Mouse (Mus musculus) heart, embryonic 14.5 days (tissue): ENCODE results near the gene Acod1. TPM values are rescaled to one million over a fixed set of nuclear protein-coding genes. Genes with fewer than 3 reads are reported as not detected.

Experiments
- ATAC-seq: fragments of 200-750 bp; cut with Nextera tagmentation; 2 replicates; pipeline ENCODE4 v1.8.0; 2017; ENCODE audit warnings: low read depth, moderate TSS enrichment; ENCODE audit not compliant: insufficient number of reproducible peaks, insufficient read depth, low FRiP score
- H3K27ac ChIP-seq, 2 experiments: fragments of 200-500 bp in 1 of 2; fragments of 300-500 bp in 1 of 2; sonication (generic) in 1 of 2; replicated peaks in 1 of 2; 2 replicates each; pipeline ENCODE4 v1.5.1; 2012 to 2014; ENCODE audit warnings: low read depth in 2 of 2, low read length in 2 of 2, control low read depth in 1 of 2, mild to moderate bottlenecking in 1 of 2, mixed read lengths in 1 of 2; ENCODE audit not compliant: control insufficient read depth in 1 of 2, insufficient read depth in 1 of 2
- H3K27me3 ChIP-seq: fragments of 300-500 bp; sonication (generic); 2 replicates; pipeline ENCODE4 v1.6.1; 2014; ENCODE audit warnings: mild to moderate bottlenecking, low read length, control low read depth; ENCODE audit not compliant: control insufficient read depth, insufficient read depth
- H3K36me3 ChIP-seq: fragments of 300-500 bp; sonication (generic); 2 replicates; pipeline ENCODE4 v1.6.1; 2014; ENCODE audit warnings: mild to moderate bottlenecking, control low read depth, low read length, mixed read lengths; ENCODE audit not compliant: control insufficient read depth, insufficient read depth
- H3K4me1 ChIP-seq, 2 experiments: fragments of 200-500 bp in 1 of 2; fragments of 300-500 bp in 1 of 2; sonication (generic) in 1 of 2; 2 replicates each; pipeline ENCODE4 v1.6.1; 2012 to 2014; ENCODE audit warnings: low read length in 2 of 2, control low read depth in 1 of 2, mixed read lengths in 1 of 2; ENCODE audit not compliant: control insufficient read depth in 2 of 2, insufficient read depth in 2 of 2
- H3K4me2 ChIP-seq: fragments of 300-500 bp; sonication (generic); 2 replicates; pipeline ENCODE4 v1.6.1; 2014; ENCODE audit warnings: mild to moderate bottlenecking, low read length
- H3K4me3 ChIP-seq, 2 experiments: fragments of 200-500 bp in 1 of 2; fragments of 300-500 bp in 1 of 2; sonication (generic) in 1 of 2; 2 replicates each; pipeline ENCODE4 v1.5.1; 2012 to 2014; ENCODE audit warnings: low read length in 2 of 2, mild to moderate bottlenecking in 2 of 2, control low read depth in 1 of 2, low read depth in 1 of 2, moderate library complexity in 1 of 2; ENCODE audit not compliant: control insufficient read depth in 1 of 2, insufficient read depth in 1 of 2
- H3K9ac ChIP-seq: fragments of 300-500 bp; sonication (generic); 2 replicates; pipeline ENCODE4 v1.6.1; 2014; ENCODE audit warnings: mild to moderate bottlenecking, low read length
- H3K9me3 ChIP-seq: fragments of 300-500 bp; sonication (generic); 2 replicates; pipeline ENCODE4 v1.6.1; 2016; ENCODE audit warnings: low read length, control low read depth; ENCODE audit not compliant: control insufficient read depth
- WGBS: fragments of 180-500 bp; shearing (Covaris S2); extraction: QIAGEN DNeasy Blood & Tissue Kit; methylation state at CpG from one replicate; pipeline ENCODE4 v1.1.7; 2014; 5-methylcytosine and 5-hydroxymethylcytosine counted together
- polyA plus RNA-seq: library from polyadenylated mRNA; unstranded; fragments of >200 nt; fragmentation: Nextera tagmentation; extraction: Ambion mirVana; gene quantifications from 2 replicates; pipeline ENCODE4 v1.2.1, GENCODE M21; 2014

Gene Acod1
- polyA plus RNA-seq, 1 experiment from 2014 or later = not detected

GRCm38 (mm10) chr14:103059495-103059894, 12.7 kb downstream of the Acod1 start:
- no peaks in the 10 kb centered on the region for H3K36me3 ChIP-seq
- no peaks in the 10 kb centered on the region for H3K9me3 ChIP-seq
- ATAC-seq = no peak
- no peak overlapping the region for H3K4me2 ChIP-seq
- no peaks in the 10 kb centered on the region for H3K4me1 ChIP-seq
- 83% methylated on average over 10 of the region's 10 CpGs for WGBS
- H3K27ac ChIP-seq = no peak overlapping the region
- no peak overlapping the region for H3K4me3 ChIP-seq
- no peaks in the 10 kb centered on the region for H3K27me3 ChIP-seq
- H3K9ac ChIP-seq = no peak overlapping the region

DNA sequence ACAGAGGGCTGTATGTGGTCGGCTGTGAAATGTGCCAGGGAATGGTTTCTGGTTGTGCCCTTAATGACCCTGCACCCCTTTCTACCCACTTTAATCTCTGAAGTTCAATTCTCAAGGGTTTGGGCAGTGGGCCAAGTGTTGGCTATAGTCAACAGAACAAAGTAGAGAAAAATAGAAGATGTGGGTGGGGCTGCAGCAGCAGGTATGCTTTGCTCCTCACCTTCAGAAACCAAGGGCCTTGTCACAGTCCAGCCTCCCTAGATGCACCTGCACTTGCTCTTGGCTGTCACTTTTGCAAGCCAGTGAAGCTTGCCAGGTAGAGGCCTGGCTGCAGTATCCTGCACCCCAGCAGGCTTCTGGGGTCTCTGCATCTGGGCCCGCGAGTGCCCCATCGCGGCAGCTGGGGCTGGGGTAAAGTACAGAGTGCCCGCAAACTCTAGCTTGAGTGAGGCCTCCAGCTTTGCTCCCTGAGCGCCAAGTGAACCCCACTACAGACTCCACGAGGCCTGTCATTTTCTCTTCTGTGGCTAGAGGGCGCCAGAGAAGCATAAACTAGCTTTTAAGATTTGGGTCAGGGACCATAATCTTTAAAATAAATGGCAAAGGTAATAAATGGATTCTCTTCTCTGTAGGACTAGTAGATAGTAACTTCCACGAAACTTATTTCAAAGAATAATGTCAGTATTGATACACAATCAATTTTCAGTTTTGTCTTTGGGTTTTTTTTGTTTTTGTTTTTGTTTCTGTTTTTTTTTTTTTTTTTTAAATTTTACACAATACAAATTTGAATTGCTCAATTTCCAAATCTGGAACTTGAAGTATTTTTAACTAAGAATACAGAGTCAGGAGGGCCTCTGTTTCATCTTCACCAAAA, 18.8 kb downstream of the Acod1 start:
- no peaks in the 10 kb centered on the region for H3K36me3 ChIP-seq
- no peak overlapping the region for H3K27ac ChIP-seq
- peaks cover 3 to 12% of the 10 kb centered on the region in 2 experiments; a peak in 3 of 4 replicates for H3K4me1 ChIP-seq
- WGBS = 5% methylated on average over 10 of the region's 10 CpGs
- no peaks in the 10 kb centered on the region for H3K9me3 ChIP-seq
- H3K4me3 ChIP-seq = no peak overlapping the region
- H3K9ac ChIP-seq = no peak overlapping the region
- no peak for ATAC-seq
- H3K4me2 ChIP-seq = peak overlapping the region; percentile 42; the same call in 1 of the 2 replicates
- no peaks in the 10 kb centered on the region for H3K27me3 ChIP-seq

DNA sequence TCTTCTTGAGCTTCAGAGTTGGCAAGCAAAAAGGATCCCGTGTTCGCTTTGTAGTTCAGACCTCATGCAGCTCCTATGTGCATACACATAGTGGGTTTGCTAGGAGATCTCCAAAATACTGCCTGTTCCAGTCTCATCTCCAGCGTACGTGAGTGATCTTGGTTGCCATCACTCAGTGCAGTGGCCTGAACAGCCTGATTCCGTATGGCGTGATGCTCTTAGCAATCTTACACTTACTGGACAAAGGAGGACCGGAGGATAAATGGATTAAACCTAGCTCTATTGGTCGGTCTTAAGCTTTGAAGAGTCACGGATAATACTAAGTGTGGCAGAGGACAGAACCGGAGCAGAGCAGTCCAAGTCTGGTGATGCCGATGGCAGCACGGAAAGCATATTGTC, 22.7 kb downstream of the Acod1 start:
- Histone ChIP-seq H3K36me3 (peaks cover 24% of the 10 kb centered on the region), H3K9me3 (no peaks in the 10 kb centered on the region), H3K4me1 (peaks cover 3 to 12% of the 10 kb centered on the region in 2 experiments; a peak in 3 of 4 replicates), H3K9ac (peak overlapping the region; percentile 79), H3K4me2 (peak overlapping the region; percentile 97), H3K27ac (peak overlapping the region; percentile 84 to 88), H3K4me3 (peak overlapping the region; percentile 62 to 78), H3K27me3 (no peaks in the 10 kb centered on the region)
- ATAC-seq = no peak; the same call in 1 of the 2 replicates
- WGBS = 13% methylated on average over 12 of the region's 12 CpGs

GRCm38 (mm10) chr14:103069864-103070611, 23.3 kb downstream of the Acod1 start, which contains the start of gene Cln5:
TSS of gene Cln5 (plus strand) at chr14:103070216.
- Histone ChIP-seq H3K4me2 (peak within 1 kb of the TSS; percentile 97), H3K4me1 (peaks cover 3 to 11% of the 10 kb centered on the region in 2 experiments; a peak in 3 of 4 replicates), H3K27ac (peak within 1 kb of the TSS; percentile 84 to 88), H3K4me3 (peak within 1 kb of the TSS; percentile 62 to 78), H3K9me3 (no peaks in the 10 kb centered on the region), H3K36me3 (peaks cover 30% of the 10 kb centered on the region), H3K9ac (peak within 1 kb of the TSS; percentile 79), H3K27me3 (no peaks in the 10 kb centered on the region)
- peak; percentile 95 for ATAC-seq
- WGBS = under 1% methylated on average over 45 of the region's 65 CpGs

GRCm38 (mm10) chr14:103070790-103071189, 24.0 kb downstream of the Acod1 start:
- Histone ChIP-seq H3K27ac (peak overlapping the region; percentile 78 to 84), H3K4me1 (peaks cover 0 to 5% of the 10 kb centered on the region in 2 experiments; a peak in 2 of 4 replicates), H3K4me2 (peak overlapping the region; percentile 97), H3K9me3 (no peaks in the 10 kb centered on the region), H3K9ac (peak overlapping the region; percentile 79), H3K36me3 (peaks cover 37% of the 10 kb centered on the region), H3K4me3 (peak overlapping the region; percentile 62 to 78), H3K27me3 (no peaks in the 10 kb centered on the region)
- 2% methylated on average over 10 of the region's 10 CpGs for WGBS
- no peak for ATAC-seq

DNA sequence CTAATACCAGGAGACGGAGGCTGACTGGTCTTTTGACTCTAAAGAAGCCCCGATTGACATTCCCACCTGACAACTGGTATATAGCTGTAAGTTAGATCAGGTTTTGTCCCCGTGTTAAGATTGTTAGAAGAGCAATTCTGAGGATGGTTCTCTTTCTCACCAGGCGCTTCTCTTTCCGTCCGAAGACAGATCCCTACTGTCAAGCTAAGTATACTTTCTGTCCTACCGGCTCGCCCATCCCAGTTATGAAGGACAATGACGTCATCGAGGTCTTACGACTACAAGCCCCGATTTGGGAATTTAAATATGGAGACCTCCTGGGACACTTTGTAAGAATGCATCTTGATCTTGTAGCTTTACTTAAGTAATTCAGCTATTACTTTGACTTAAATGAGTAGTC, 24.7 kb downstream of the Acod1 start:
- ATAC-seq = no peak
- no peaks in the 10 kb centered on the region for H3K27me3 ChIP-seq
- WGBS = 90% methylated on average over 12 of the region's 12 CpGs
- H3K4me2 ChIP-seq = no peak overlapping the region
- no peak overlapping the region for H3K27ac ChIP-seq
- H3K4me3 ChIP-seq = no peak overlapping the region
- H3K9me3 ChIP-seq = no peaks in the 10 kb centered on the region
- peaks cover 0 to 5% of the 10 kb centered on the region in 2 experiments; a peak in 2 of 4 replicates for H3K4me1 ChIP-seq
- H3K36me3 ChIP-seq = peaks cover 44% of the 10 kb centered on the region
- no peak overlapping the region for H3K9ac ChIP-seq

DNA sequence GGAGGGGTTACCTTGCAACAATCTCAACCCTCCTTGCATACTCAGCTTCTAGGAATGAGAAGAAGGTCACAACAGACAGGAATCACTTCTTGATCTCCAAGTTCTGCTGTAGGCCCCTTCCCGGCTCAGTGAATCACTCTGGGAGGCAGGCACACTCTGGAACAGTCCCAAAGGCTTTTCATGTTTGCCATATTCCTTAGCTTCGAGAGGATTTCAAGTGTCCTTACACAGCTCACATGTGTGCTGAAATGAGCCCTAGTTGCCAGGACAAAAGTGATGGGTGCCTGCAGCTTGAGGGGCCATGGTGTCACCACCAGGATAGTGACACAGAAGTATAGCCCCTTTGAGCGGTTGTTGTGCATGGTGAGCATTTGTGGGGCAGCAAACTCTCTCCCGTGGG, 26.0 kb downstream of the Acod1 start:
- 85% methylated on average over 4 of the region's 4 CpGs for WGBS
- H3K9me3 ChIP-seq = no peaks in the 10 kb centered on the region
- H3K9ac ChIP-seq = no peak overlapping the region
- H3K36me3 ChIP-seq = peaks cover 56% of the 10 kb centered on the region
- no peak overlapping the region for H3K4me2 ChIP-seq
- H3K27me3 ChIP-seq = no peaks in the 10 kb centered on the region
- peaks cover 0 to 5% of the 10 kb centered on the region in 2 experiments; a peak in 2 of 4 replicates for H3K4me1 ChIP-seq
- no peak for ATAC-seq
- no peak overlapping the region for H3K4me3 ChIP-seq
- H3K27ac ChIP-seq = no peak overlapping the region
